Mouse (Mus musculus) heart, embryonic 15.5 days (tissue): ENCODE data around the gene Slc26a6. TPM values are rescaled to one million over a fixed set of nuclear protein-coding genes. Genes with fewer than 3 reads are reported as not detected.

Experiments
- ATAC-seq: fragments of 200-750 bp; cut with Nextera tagmentation; replicated peaks from 2 replicates; pipeline ENCODE4 v1.8.0; 2017; ENCODE audit warnings: low read depth, moderate TSS enrichment; ENCODE audit not compliant: insufficient number of reproducible peaks, insufficient read depth, low FRiP score
- H3K27ac ChIP-seq: fragments of 300-500 bp; sonication (generic); 2 replicates; pipeline ENCODE4 v1.5.1; 2015; ENCODE audit warnings: mild to moderate bottlenecking, inconsistent platforms
- H3K27me3 ChIP-seq: fragments of 300-500 bp; sonication (generic); 2 replicates; pipeline ENCODE4 v1.6.1; 2015; ENCODE audit warnings: inconsistent platforms
- H3K36me3 ChIP-seq: fragments of 300-500 bp; sonication (generic); 2 replicates; pipeline ENCODE4 v1.6.1; 2015; ENCODE audit warnings: mild to moderate bottlenecking, inconsistent platforms
- H3K4me1 ChIP-seq: fragments of 300-500 bp; sonication (generic); replicated peaks from 2 replicates; pipeline ENCODE4 v1.6.1; 2015; ENCODE audit warnings: inconsistent platforms
- H3K4me2 ChIP-seq: fragments of 300-500 bp; sonication (generic); 2 replicates; pipeline ENCODE4 v1.6.1; 2015; ENCODE audit warnings: inconsistent platforms, mild to moderate bottlenecking, moderate library complexity
- H3K4me3 ChIP-seq: fragments of 300-500 bp; sonication (generic); 2 replicates; pipeline ENCODE4 v1.5.1; 2015; ENCODE audit warnings: mild to moderate bottlenecking, inconsistent platforms
- H3K9ac ChIP-seq: fragments of 300-500 bp; sonication (generic); 2 replicates; pipeline ENCODE4 v1.6.1; 2015; ENCODE audit warnings: mild to moderate bottlenecking, inconsistent platforms
- H3K9me3 ChIP-seq: fragments of 300-500 bp; sonication (generic); replicated peaks from 2 replicates; pipeline ENCODE4 v1.6.1; 2016; ENCODE audit warnings: inconsistent platforms
- WGBS: fragments of 180-500 bp; shearing (Covaris S2); methylation state at CpG from one replicate; pipeline ENCODE4 v1.1.7; 2015; ENCODE audit warnings: mixed read lengths; 5-methylcytosine and 5-hydroxymethylcytosine counted together
- polyA plus RNA-seq: library from polyadenylated mRNA; unstranded; fragments of >200 nt; fragmentation: Nextera tagmentation; extraction: Ambion mirVana; gene quantifications from 2 replicates; pipeline ENCODE4 v1.2.1, GENCODE M21; 2015

The Slc26a6 gene
- polyA plus RNA-seq, 1 experiment from 2014 or later = 6.9 TPM

DNA sequence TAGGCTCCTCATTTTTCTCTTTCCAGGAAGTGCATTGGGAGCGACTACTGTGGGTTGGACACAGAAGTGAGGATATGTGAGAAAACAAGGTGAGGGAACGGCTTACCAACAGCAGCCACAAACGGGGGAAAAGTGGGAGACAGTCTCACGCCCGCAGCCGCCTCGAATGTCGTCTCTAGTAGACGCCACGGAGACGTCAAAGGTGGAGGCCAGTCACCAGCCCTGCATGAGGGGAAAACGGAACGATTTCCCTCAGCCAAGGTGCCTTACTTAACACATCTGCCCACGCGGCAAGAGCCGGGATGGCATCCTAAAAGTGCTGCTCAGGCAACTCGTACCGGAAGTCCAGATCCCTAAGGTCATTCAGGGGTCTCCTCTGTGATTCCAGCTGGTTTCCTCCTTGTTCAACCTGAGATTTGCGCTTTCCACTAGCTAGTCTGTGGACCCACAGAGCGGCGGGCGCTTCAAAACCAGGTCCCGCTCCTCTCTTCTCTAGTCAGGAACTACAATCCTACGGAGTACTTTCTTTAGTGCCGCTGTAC, 28.9 kb upstream of the Slc26a6 start:
- peaks cover 75% of the 10 kb centered on the region for H3K27me3 ChIP-seq
- WGBS = 4% methylated on average over 25 of the region's 25 CpGs
- H3K27ac ChIP-seq = no peak overlapping the region
- H3K4me1 ChIP-seq = peaks cover 20% of the 10 kb centered on the region
- no peaks in the 10 kb centered on the region for H3K9me3 ChIP-seq
- ATAC-seq = no peak
- no peak overlapping the region for H3K4me2 ChIP-seq
- no peak overlapping the region for H3K9ac ChIP-seq
- no peak overlapping the region for H3K4me3 ChIP-seq
- no peaks in the 10 kb centered on the region for H3K36me3 ChIP-seq

DNA sequence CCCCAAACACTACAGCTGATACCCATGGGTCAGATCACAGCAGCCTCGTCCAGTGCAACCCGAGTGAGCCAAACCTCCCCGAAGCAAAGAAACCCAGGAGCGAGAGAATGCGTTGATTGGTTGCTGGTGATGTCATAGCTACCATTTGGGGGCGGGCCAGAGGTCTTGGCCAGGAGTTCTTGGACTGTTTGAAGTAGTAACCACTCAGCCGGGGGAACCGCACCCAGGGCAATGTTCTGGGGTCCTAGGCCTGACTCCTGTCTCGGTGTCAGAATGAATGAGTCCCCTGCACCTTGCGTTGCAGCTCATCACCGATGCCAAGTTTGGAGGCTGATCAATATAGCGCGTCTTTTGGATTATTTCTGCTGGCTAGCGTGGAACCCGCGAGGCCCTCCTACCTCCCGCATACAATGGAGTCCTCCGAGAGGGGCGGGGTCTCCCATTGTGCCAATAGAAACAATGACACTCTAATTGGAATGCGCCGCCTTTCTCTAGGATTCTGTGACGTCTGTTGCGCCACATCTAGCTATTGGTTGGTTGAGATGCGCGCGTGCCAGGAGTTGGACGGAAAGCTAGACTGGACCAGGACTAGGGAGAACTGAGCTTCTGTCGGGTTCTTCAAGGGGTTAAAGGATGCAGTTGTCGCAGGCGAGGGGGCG, 28.2 kb upstream of the Slc26a6 start:
- no peaks in the 10 kb centered on the region for H3K9me3 ChIP-seq
- H3K27me3 ChIP-seq = peaks cover 82% of the 10 kb centered on the region
- peaks cover 20% of the 10 kb centered on the region for H3K4me1 ChIP-seq
- 2% methylated on average over 31 of the region's 31 CpGs for WGBS
- no peak overlapping the region for H3K27ac ChIP-seq
- H3K4me3 ChIP-seq = no peak overlapping the region; the same call in 1 of the 2 replicates
- H3K4me2 ChIP-seq = no peak overlapping the region
- H3K9ac ChIP-seq = no peak overlapping the region
- H3K36me3 ChIP-seq = no peaks in the 10 kb centered on the region
- no peak; the same call in 1 of the 2 replicates for ATAC-seq

GRCm38 (mm10) chr9:108825820-108826699, 27.0 kb upstream of the Slc26a6 start, which contains the start of gene Celsr3:
Celsr3 (plus strand) TSS chr9:108826320.
- H3K27me3 ChIP-seq = peaks cover 93% of the 10 kb centered on the region
- 0 out of 2 replicates have a peak, but pooled peaks have one; percentile 28 for ATAC-seq
- H3K4me1 ChIP-seq = peaks cover 20% of the 10 kb centered on the region
- H3K27ac ChIP-seq = no peak within 1 kb of the TSS
- WGBS = 2% methylated on average over 64 of the region's 70 CpGs
- H3K4me2 ChIP-seq = peak within 1 kb of the TSS; percentile 81
- no peaks in the 10 kb centered on the region for H3K36me3 ChIP-seq
- H3K9ac ChIP-seq = no peak within 1 kb of the TSS
- H3K9me3 ChIP-seq = no peaks in the 10 kb centered on the region
- peak within 1 kb of the TSS; percentile 45 for H3K4me3 ChIP-seq

GRCm38 (mm10) chr9:108826700-108827340, 26.3 kb upstream of the Slc26a6 start:
- ATAC-seq = no peak; the same call in 1 of the 2 replicates
- H3K27me3 ChIP-seq = peaks cover 98% of the 10 kb centered on the region
- H3K4me2 ChIP-seq = peak overlapping the region; percentile 81
- 2% methylated on average over 39 of the region's 39 CpGs for WGBS
- no peak overlapping the region for H3K9ac ChIP-seq
- H3K4me1 ChIP-seq = peaks cover 26% of the 10 kb centered on the region
- H3K9me3 ChIP-seq = no peaks in the 10 kb centered on the region
- H3K36me3 ChIP-seq = no peaks in the 10 kb centered on the region
- no peak overlapping the region for H3K27ac ChIP-seq
- H3K4me3 ChIP-seq = peak overlapping the region; percentile 45

DNA sequence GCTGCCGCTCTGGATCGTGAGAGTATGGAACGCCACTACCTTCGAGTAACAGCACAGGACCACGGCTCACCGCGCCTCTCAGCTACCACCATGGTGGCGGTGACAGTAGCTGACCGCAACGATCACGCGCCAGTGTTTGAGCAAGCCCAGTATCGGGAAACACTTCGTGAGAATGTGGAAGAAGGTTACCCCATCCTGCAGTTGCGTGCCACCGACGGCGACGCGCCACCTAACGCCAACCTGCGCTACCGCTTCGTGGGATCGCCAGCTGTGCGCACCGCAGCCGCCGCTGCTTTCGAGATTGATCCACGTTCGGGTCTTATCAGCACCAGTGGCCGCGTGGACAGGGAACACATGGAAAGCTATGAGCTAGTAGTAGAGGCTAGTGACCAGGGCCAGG, 25.6 kb upstream of the Slc26a6 start:
- no peaks in the 10 kb centered on the region for H3K36me3 ChIP-seq
- H3K4me3 ChIP-seq = peak overlapping the region; percentile 45
- H3K4me2 ChIP-seq = peak overlapping the region; percentile 81
- ATAC-seq = no peak
- H3K9ac ChIP-seq = no peak overlapping the region
- H3K4me1 ChIP-seq = peaks cover 32% of the 10 kb centered on the region
- peaks cover 98% of the 10 kb centered on the region for H3K27me3 ChIP-seq
- 12% methylated on average over 34 of the region's 34 CpGs for WGBS
- no peak overlapping the region for H3K27ac ChIP-seq
- no peaks in the 10 kb centered on the region for H3K9me3 ChIP-seq

DNA sequence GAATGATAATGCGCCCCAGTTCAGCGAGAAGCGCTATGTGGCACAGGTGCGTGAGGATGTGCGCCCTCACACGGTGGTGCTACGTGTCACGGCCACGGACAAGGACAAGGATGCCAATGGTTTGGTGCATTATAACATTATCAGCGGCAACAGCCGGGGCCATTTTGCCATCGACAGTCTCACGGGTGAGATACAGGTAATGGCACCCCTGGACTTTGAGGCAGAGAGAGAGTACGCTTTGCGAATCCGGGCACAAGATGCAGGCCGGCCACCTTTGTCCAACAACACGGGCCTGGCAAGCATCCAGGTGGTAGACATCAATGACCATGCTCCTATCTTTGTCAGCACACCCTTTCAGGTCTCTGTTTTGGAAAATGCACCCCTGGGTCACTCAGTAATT, 25.2 kb upstream of the Slc26a6 start:
- Histone ChIP-seq H3K4me3 (peak overlapping the region; percentile 45; the same call in 1 of the 2 replicates), H3K4me2 (peak overlapping the region; percentile 81), H3K9ac (no peak overlapping the region), H3K4me1 (peaks cover 37% of the 10 kb centered on the region), H3K36me3 (no peaks in the 10 kb centered on the region), H3K9me3 (no peaks in the 10 kb centered on the region), H3K27me3 (peaks cover 98% of the 10 kb centered on the region), H3K27ac (no peak overlapping the region)
- no peak for ATAC-seq
- WGBS = 60% methylated on average over 18 of the region's 18 CpGs

DNA sequence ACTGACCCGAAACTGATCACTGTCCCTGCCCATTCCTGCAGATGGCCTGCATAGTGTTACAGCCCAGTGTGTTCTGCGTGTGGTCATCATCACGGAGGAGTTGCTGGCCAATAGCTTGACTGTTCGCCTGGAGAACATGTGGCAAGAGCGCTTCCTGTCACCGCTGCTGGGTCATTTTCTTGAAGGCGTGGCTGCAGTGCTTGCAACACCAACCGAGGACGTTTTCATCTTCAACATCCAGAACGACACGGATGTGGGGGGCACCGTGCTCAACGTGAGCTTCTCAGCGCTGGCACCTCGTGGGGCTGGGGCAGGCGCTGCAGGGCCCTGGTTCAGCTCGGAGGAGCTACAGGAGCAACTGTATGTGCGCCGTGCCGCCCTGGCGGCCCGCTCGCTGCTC, 21.4 kb upstream of the Slc26a6 start:
- peak overlapping the region; percentile 54 for H3K4me3 ChIP-seq
- ATAC-seq = no peak
- 0 out of 2 replicates have a peak overlapping the region, but pooled peaks have one; percentile 2 for H3K9ac ChIP-seq
- 4% methylated on average over 23 of the region's 23 CpGs for WGBS
- peaks cover 28% of the 10 kb centered on the region for H3K4me1 ChIP-seq
- peak overlapping the region; percentile 97 for H3K4me2 ChIP-seq
- H3K27me3 ChIP-seq = peaks cover 82% of the 10 kb centered on the region
- H3K9me3 ChIP-seq = no peaks in the 10 kb centered on the region
- H3K27ac ChIP-seq = no peak overlapping the region
- no peaks in the 10 kb centered on the region for H3K36me3 ChIP-seq

DNA sequence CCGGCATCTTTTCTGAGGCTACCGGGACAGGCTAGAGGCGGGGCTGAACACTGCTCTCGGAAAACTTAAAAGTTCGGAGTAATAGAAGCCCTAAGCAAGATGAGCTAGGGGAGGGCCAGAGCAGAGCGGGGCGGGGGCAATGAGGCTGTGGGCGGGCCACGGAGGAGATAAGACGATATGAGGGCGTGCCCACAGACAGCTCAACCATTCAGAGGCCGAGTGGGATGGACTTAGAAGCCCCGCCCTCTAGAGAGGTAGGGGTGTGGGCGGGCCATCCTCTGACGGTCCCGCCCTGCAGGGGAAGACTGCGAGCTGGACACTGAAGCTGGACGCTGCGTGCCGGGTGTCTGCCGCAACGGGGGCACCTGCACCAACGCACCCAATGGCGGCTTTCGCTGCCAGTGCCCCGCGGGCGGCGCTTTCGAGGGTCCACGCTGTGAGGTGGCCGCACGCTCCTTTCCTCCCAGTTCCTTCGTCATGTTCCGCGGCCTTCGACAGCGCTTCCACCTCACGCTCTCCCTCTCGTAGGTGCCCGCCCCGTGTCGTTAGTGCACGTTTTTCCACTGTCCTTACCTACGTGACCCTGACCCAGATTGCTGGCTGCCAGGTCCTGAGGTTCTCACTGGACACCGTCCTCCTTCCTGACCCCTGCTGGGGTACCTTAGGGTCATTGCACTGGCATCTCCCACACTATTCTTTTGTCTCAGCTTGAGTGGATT, 20.5 kb upstream of the Slc26a6 start:
- H3K4me3 ChIP-seq = peak overlapping the region; percentile 54
- H3K4me2 ChIP-seq = peak overlapping the region; percentile 97
- H3K4me1 ChIP-seq = peaks cover 20% of the 10 kb centered on the region
- ATAC-seq = peak; percentile 98
- no peaks in the 10 kb centered on the region for H3K36me3 ChIP-seq
- 4% methylated on average over 46 of the region's 46 CpGs for WGBS
- H3K9me3 ChIP-seq = no peaks in the 10 kb centered on the region
- H3K9ac ChIP-seq = peak overlapping the region; percentile 42; the same call in 1 of the 2 replicates
- H3K27me3 ChIP-seq = peaks cover 76% of the 10 kb centered on the region
- H3K27ac ChIP-seq = no peak overlapping the region

DNA sequence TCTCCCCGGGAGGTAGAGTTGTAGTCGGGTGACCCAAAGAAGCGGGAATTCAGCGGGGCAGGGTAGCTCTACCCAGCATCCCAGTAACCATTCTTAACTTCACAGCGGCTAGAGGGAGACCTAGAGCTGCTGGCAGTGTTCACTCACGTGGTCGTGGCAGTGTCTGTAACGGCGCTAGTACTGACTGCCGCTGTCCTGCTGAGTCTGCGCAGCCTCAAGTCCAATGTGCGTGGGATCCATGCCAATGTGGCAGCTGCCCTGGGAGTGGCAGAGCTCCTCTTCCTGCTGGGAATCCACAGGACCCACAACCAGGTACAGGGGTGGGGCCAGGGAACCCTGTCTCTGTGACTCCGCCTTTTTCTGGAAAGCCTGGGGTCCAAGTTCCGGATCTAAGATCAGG, 10.1 kb upstream of the Slc26a6 start:
- peak overlapping the region; percentile 43 for H3K4me2 ChIP-seq
- no peak overlapping the region for H3K9ac ChIP-seq
- peaks cover 37% of the 10 kb centered on the region for H3K27me3 ChIP-seq
- ATAC-seq = no peak; the same call in 1 of the 2 replicates
- no peak overlapping the region for H3K4me3 ChIP-seq
- WGBS = 11% methylated on average over 14 of the region's 14 CpGs
- peaks cover 6% of the 10 kb centered on the region for H3K4me1 ChIP-seq
- no peak overlapping the region for H3K27ac ChIP-seq
- no peaks in the 10 kb centered on the region for H3K36me3 ChIP-seq
- no peaks in the 10 kb centered on the region for H3K9me3 ChIP-seq

GRCm38 (mm10) chr9:108845390-108845789, 7.7 kb upstream of the Slc26a6 start:
- H3K4me3 ChIP-seq = no peak overlapping the region
- H3K27me3 ChIP-seq = peaks cover 35% of the 10 kb centered on the region
- WGBS = 65% methylated on average over 5 of the region's 5 CpGs
- no peaks in the 10 kb centered on the region for H3K36me3 ChIP-seq
- no peaks in the 10 kb centered on the region for H3K9me3 ChIP-seq
- no peak overlapping the region for H3K4me2 ChIP-seq
- H3K9ac ChIP-seq = no peak overlapping the region
- no peak for ATAC-seq
- peaks cover 6% of the 10 kb centered on the region for H3K4me1 ChIP-seq
- H3K27ac ChIP-seq = no peak overlapping the region
